Mouse (Mus musculus) erythroblast, embryonic 14.5 days (primary cell): Measurements from ENCODE around the gene Dcp1b. TPM values are rescaled to one million over a fixed set of nuclear protein-coding genes. Genes with fewer than 3 reads are reported as not detected.

Source experiments
- H3K27me3 ChIP-seq: 2 replicates; pipeline ENCODE4 v1.6.1; 2012; ENCODE audit warnings: inconsistent platforms; ENCODE audit not compliant: control insufficient read depth
- H3K36me3 ChIP-seq: 2 replicates; pipeline ENCODE4 v1.6.1; 2012; ENCODE audit warnings: mild to moderate bottlenecking, inconsistent platforms; ENCODE audit not compliant: control insufficient read depth
- H3K4me1 ChIP-seq: 2 replicates; pipeline ENCODE4 v1.6.1; 2012; ENCODE audit warnings: inconsistent platforms; ENCODE audit not compliant: control insufficient read depth
- H3K4me3 ChIP-seq: replicated peaks from 2 replicates; pipeline ENCODE3; 2012; ENCODE audit warnings: moderate library complexity, mild to moderate bottlenecking, inconsistent platforms
- H3K9me3 ChIP-seq: 2 replicates; pipeline ENCODE4 v1.6.1; 2012; ENCODE audit warnings: low read length, inconsistent platforms, mixed read lengths; ENCODE audit not compliant: control insufficient read depth
- GATA1 ChIP-seq: IDR thresholded peaks from 2 replicates; pipeline ENCODE4 v1.6.1; 2012; ENCODE audit warnings: low read length, inconsistent platforms, mixed read lengths
- TAL1 ChIP-seq: IDR thresholded peaks from 3 replicates; pipeline ENCODE4 v1.6.1; 2012; ENCODE audit warnings: low read length, inconsistent platforms, mixed read lengths
- polyA plus RNA-seq: library from polyadenylated mRNA; stranded (reverse); fragments of >175 nt; gene quantifications from 2 replicates; pipeline ENCODE4 v1.2.3, GENCODE M21; 2012

The Dcp1b gene
- polyA plus RNA-seq, result 1.5 TPM in 2 replicates

DNA sequence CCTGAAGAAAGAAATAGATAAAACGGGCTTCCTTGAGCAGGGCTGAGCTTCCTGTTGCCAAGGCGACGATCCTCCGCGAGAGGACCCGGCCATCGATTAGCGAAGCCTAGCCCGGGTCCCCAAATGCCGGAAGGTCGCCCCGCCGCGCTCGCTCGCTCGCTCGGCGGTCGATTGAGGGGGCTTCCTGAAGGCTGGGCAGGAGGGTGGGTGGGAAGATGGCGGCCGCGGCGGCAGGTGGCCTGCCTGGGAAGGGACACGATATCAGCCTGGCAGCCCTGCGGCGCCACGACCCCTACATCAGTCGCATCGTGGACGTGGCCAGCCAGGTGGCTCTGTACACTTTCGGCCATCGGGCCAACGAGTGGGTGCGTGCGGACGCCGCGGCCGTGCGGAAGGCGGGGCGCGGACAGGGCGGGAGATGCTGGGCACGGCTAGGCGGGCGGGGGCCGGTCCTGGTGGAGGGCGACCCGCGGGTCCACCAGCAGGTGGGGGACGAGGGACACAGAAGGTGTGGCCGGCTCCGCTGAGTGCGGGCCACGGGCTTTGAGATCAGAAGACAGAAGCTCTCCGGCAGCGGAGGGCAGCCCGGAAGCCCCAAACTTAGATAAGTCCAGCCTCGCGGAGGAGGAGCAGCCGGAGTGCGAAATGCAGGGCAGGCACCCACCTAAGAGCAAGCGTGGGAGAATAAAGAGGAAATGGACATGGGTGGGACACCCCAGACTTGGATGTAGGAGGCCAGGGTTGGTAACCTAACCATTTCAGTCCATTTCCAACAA is at the start of gene Dcp1b:
TSS of gene Dcp1b (plus strand) at position 176 of the 776 bp plus-strand sequence.
- Histone ChIP-seq H3K4me1 (peaks cover 31% of the 10 kb centered on the region), H3K9me3 (no peaks in the 10 kb centered on the region), H3K4me3 (peak within 1 kb of the TSS; percentile 94), H3K36me3 (peaks cover 7% of the 10 kb centered on the region), H3K27me3 (no peaks in the 10 kb centered on the region)
- no peak for TF ChIP-seq TAL1

DNA sequence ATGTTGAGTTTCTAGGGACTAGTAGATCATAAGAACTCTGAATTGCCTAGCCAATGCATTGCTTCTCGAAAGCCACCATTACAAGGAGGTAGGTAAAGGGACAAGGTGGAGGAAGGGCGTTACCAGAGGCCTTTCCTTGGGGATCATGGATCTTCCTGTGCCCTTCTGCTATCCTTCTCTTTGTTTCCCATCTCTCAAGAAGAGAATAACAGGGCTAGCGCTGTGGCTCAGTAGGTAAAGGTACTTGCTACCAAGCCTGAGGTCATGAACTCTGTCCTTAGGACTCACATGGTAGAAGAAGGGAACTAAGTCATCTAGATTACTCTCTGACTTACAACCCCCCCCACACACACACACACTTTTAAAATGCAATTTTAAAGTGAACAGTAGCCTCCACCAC is 48.1 kb upstream of the Dcp1b start:
- Histone ChIP-seq H3K4me1 (no peaks in the 10 kb centered on the region), H3K27me3 (no peaks in the 10 kb centered on the region), H3K36me3 (no peaks in the 10 kb centered on the region), H3K4me3 (no peak overlapping the region), H3K9me3 (no peaks in the 10 kb centered on the region)
- no peak for TF ChIP-seq GATA1
- TF ChIP-seq TAL1, result no peak

- Histone ChIP-seq H3K4me1 (no peaks in the 10 kb centered on the region), H3K4me3 (no peak overlapping the region), H3K27me3 (no peaks in the 10 kb centered on the region), H3K36me3 (no peaks in the 10 kb centered on the region), H3K9me3 (no peaks in the 10 kb centered on the region)
- TF ChIP-seq GATA1, result no peak
- no peak for TF ChIP-seq TAL1
These were observed 47.0 kb upstream of the Dcp1b start for GRCm38 (mm10) chr6:119128076-119128475.

DNA sequence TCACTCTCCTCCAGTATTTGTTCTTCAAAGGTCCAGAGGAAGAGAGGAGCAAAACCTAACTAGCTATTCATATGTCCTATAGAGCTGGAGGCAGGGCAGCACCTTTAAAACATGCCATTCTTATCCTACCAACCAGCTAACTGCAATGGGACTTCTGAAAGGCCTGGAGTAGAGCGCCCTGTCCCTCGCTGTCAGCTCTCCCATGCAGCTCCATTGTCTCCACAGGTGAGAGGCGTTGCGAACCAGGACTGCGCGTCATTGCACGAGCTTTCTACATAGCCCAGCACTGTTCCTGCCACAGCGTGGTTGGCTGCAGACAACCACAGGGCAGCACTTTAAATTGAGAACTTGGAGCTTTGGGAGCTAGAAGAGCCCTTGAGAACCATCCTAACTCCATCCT is 46.5 kb upstream of the Dcp1b start:
- Histone ChIP-seq H3K4me1 (no peaks in the 10 kb centered on the region), H3K36me3 (no peaks in the 10 kb centered on the region), H3K27me3 (no peaks in the 10 kb centered on the region), H3K4me3 (no peak overlapping the region), H3K9me3 (no peaks in the 10 kb centered on the region)
- no peak for TF ChIP-seq TAL1
- TF ChIP-seq GATA1, result no peak

GRCm38 (mm10) chr6:119129664-119130063 is 45.4 kb upstream of the Dcp1b start:
- Histone ChIP-seq H3K27me3 (no peaks in the 10 kb centered on the region), H3K36me3 (no peaks in the 10 kb centered on the region), H3K4me3 (no peak overlapping the region), H3K4me1 (no peaks in the 10 kb centered on the region), H3K9me3 (no peaks in the 10 kb centered on the region)
- TF ChIP-seq GATA1 (no peak), TAL1 (no peak)

GRCm38 (mm10) chr6:119132111-119132735 is 42.8 kb upstream of the Dcp1b start:
- TF ChIP-seq TAL1, result no peak
- H3K4me1 ChIP-seq, result no peaks in the 10 kb centered on the region
- H3K27me3 ChIP-seq, result no peaks in the 10 kb centered on the region
- no peaks in the 10 kb centered on the region for H3K9me3 ChIP-seq
- no peak overlapping the region for H3K4me3 ChIP-seq
- H3K36me3 ChIP-seq, result no peaks in the 10 kb centered on the region

- H3K9me3 ChIP-seq, result no peaks in the 10 kb centered on the region
- TF ChIP-seq TAL1 (no peak), GATA1 (no peak)
- no peaks in the 10 kb centered on the region for H3K36me3 ChIP-seq
- no peaks in the 10 kb centered on the region for H3K27me3 ChIP-seq
- H3K4me3 ChIP-seq, result no peak overlapping the region
- no peaks in the 10 kb centered on the region for H3K4me1 ChIP-seq
These were observed 42.2 kb upstream of the Dcp1b start for GRCm38 (mm10) chr6:119132863-119133262.

DNA sequence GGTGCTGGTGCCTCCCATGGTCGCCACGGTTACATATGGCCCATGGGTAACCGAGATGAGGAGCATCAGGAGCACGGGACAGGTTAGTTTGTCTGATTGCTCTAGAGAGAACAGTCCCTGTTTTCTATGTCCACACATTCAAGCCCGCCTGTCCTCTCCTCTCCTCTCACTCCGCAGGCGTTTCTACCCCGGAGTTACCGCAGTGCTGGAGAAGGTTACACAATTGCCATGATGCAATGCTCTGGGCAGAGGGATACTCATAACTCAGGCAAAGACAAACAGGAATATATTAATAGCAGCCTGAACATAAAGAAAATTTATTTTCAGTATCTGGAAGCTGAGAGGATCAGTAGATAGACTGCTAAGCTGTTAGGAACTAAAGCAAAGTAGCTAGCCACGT is 37.3 kb upstream of the Dcp1b start:
- Histone ChIP-seq H3K36me3 (no peaks in the 10 kb centered on the region), H3K4me1 (no peaks in the 10 kb centered on the region), H3K4me3 (no peak overlapping the region), H3K27me3 (no peaks in the 10 kb centered on the region), H3K9me3 (no peaks in the 10 kb centered on the region)
- TF ChIP-seq TAL1 (peak; percentile 11; the same call in 1 of the 3 replicates), GATA1 (no peak)

DNA sequence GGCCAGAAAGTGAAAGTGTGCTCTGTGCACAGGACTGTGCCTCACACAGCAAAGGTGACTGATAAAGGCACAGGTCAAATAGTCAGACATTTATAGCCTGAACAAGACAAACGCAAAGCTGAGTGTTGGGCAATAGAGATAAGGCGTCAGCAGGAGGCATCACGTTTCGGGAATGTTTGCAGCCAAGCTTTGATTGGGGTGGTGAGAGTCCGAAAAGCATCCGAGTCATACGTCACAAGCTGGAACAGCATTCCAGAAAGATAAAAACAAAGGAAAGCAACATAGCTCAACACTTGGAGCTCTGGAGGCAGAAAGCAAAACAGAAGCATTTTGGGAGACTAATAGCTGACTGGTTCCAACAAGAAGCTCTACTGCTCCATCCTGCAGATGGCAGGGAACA is 35.5 kb upstream of the Dcp1b start:
- Histone ChIP-seq H3K4me1 (no peaks in the 10 kb centered on the region), H3K4me3 (no peak overlapping the region)

More for the DNA sequence above, 35.5 kb upstream of the Dcp1b start:
- TF ChIP-seq GATA1 (no peak), TAL1 (no peak)
- H3K9me3 ChIP-seq, result no peaks in the 10 kb centered on the region
- no peaks in the 10 kb centered on the region for H3K27me3 ChIP-seq
- H3K36me3 ChIP-seq, result no peaks in the 10 kb centered on the region
